Mouse (Mus musculus) ES-E14 (cell line): Measurements from ENCODE around the gene Naif1. TPM values are rescaled to one million over a fixed set of nuclear protein-coding genes. Genes with fewer than 3 reads are reported as not detected.
"Not testable (repeated sequence)": the region's sequence is repeated elsewhere in the genome, so short reads cannot be mapped to it uniquely, and the experiment has no call there.

ENCODE experiments used
- DNase-seq: peaks from one replicate; pipeline ENCODE4 v3.0.0-alpha.2; 2013; ENCODE audit warnings: low read depth, low spot score
- H3K27ac ChIP-seq: 2 replicates; pipeline ENCODE4 v1.5.1; 2012; ENCODE audit warnings: low read depth, mild to moderate bottlenecking, low read length, moderate library complexity, mixed read lengths; ENCODE audit not compliant: poor library complexity, insufficient read depth, severe bottlenecking
- H3K36me3 ChIP-seq: 2 replicates; pipeline ENCODE4 v1.6.1; 2012; ENCODE audit warnings: mild to moderate bottlenecking, low read length, moderate library complexity, mixed read lengths; ENCODE audit not compliant: control insufficient read depth, poor library complexity, insufficient read depth, severe bottlenecking
- H3K4me1 ChIP-seq, 2 experiments: fragments of 150-350 bp in 1 of 2; sonication (generic) in 1 of 2; 2 replicates each; pipeline ENCODE4 v1.6.1; 2012; ENCODE audit warnings: low read length in 2 of 2, mild to moderate bottlenecking in 1 of 2, mixed read lengths in 1 of 2; ENCODE audit not compliant: control insufficient read depth in 2 of 2, insufficient read depth in 2 of 2, poor library complexity in 1 of 2
- H3K4me3 ChIP-seq, 2 experiments: fragments of 150-350 bp in 1 of 2; sonication (generic) in 1 of 2; 2 replicates each; pipeline ENCODE4 v1.5.1; 2012; ENCODE audit warnings: low read length in 2 of 2, low read depth in 1 of 2, mild to moderate bottlenecking in 1 of 2, mixed read lengths in 1 of 2; ENCODE audit not compliant: insufficient read depth in 1 of 2, poor library complexity in 1 of 2, severe bottlenecking in 1 of 2
- H3K9ac ChIP-seq: 2 replicates; pipeline ENCODE4 v1.6.1; 2012; ENCODE audit warnings: low read depth, mild to moderate bottlenecking, low read length, mixed read lengths; ENCODE audit not compliant: poor library complexity, insufficient read depth, severe bottlenecking
- H3K9me3 ChIP-seq: fragments of 150-350 bp; sonication (generic); 2 replicates; pipeline ENCODE4 v1.6.1; 2012; ENCODE audit warnings: low read depth, mild to moderate bottlenecking, low read length; ENCODE audit not compliant: control insufficient read depth, insufficient read depth
- CHD2 ChIP-seq: IDR thresholded peaks from 2 replicates; pipeline ENCODE4 v1.6.1; 2014; ENCODE audit warnings: mild to moderate bottlenecking, low read depth, low read length, inconsistent platforms
- HCFC1 ChIP-seq: IDR thresholded peaks from 2 replicates; pipeline ENCODE4 v1.6.1; 2012; ENCODE audit warnings: low read length, inconsistent platforms, borderline replicate concordance; ENCODE audit not compliant: insufficient read depth
- MAFK ChIP-seq: IDR thresholded peaks from 2 replicates; pipeline ENCODE4 v1.6.1; 2014; ENCODE audit warnings: mild to moderate bottlenecking, low read depth, low read length, inconsistent platforms; ENCODE audit not compliant: insufficient read depth
- ZC3H11A ChIP-seq: IDR thresholded peaks from 2 replicates; pipeline ENCODE4 v1.6.1; 2012; ENCODE audit warnings: low read depth, mild to moderate bottlenecking, inconsistent platforms, low read length, borderline replicate concordance
- ZNF384 ChIP-seq: IDR thresholded peaks from 2 replicates; pipeline ENCODE4 v1.6.1; 2012; ENCODE audit warnings: low read depth, low read length, inconsistent platforms
- in situ Hi-C, 2 experiments: fragments of 600-800 bp; cut with MboI; formaldehyde crosslinking; loops; one replicate each; pipeline ENCODE4 v1.15.1; 2025; ENCODE audit warnings: low sequenced_read_pairs in 2 of 2, inconsistent platforms in 1 of 2; ENCODE audit not compliant: unreplicated experiment in 2 of 2
- total RNA-seq: library from RNA; depleted of rRNA; stranded (reverse); fragments of 300-350 nt; gene quantifications from 2 replicates; pipeline ENCODE4 v1.2.3, GENCODE M21; 2012

Naif1 gene
- total RNA-seq, 1 experiment, result 2.5 TPM

GRCm38 (mm10) chr2:32464212-32464891 is 14.1 kb downstream of the Naif1 start:
- Histone ChIP-seq H3K36me3 (no peaks in the 10 kb centered on the region), H3K9me3 (no peaks in the 10 kb centered on the region), H3K4me3 (no peak overlapping the region), H3K27ac (no peak overlapping the region), H3K4me1 (no peaks in the 10 kb centered on the region), H3K9ac (no peak overlapping the region)
- in situ Hi-C loops, result no loop called here
- DNase-seq, result no peak
- no peak for TF ChIP-seq CHD2
- no peak for TF ChIP-seq ZNF384
- TF ChIP-seq ZC3H11A, result no peak
- no peak for TF ChIP-seq HCFC1
- no peak for TF ChIP-seq MAFK

GRCm38 (mm10) chr2:32471001-32471680 is 20.9 kb downstream of the Naif1 start:
- Histone ChIP-seq H3K9ac (no peak overlapping the region), H3K4me1 (no peaks in the 10 kb centered on the region), H3K36me3 (no peaks in the 10 kb centered on the region), H3K27ac (no peak overlapping the region), H3K9me3 (peaks cover 10% of the 10 kb centered on the region), H3K4me3 (no peak overlapping the region)
- no peak for TF ChIP-seq MAFK
- no peak for TF ChIP-seq ZC3H11A
- TF ChIP-seq ZNF384, result no peak
- no peak for TF ChIP-seq HCFC1
- TF ChIP-seq CHD2, result no peak
- DNase-seq, result no peak
- in situ Hi-C loops, result no loop called here

- no peaks in the 10 kb centered on the region for H3K4me1 ChIP-seq
- no peak overlapping the region for H3K9ac ChIP-seq
- in situ Hi-C loops, result no loop called here
- DNase-seq, result no peak
- TF ChIP-seq HCFC1 (no peak), ZC3H11A (no peak), ZNF384 (no peak), CHD2 (no peak), MAFK (no peak)
- no peak overlapping the region for H3K27ac ChIP-seq
- no peaks in the 10 kb centered on the region for H3K36me3 ChIP-seq
- peaks cover 10% of the 10 kb centered on the region for H3K9me3 ChIP-seq
- H3K4me3 ChIP-seq, result no peak overlapping the region
These were observed 21.4 kb downstream of the Naif1 start for GRCm38 (mm10) chr2:32471681-32472061.

GRCm38 (mm10) chr2:32475361-32475760 is 25.1 kb downstream of the Naif1 start:
- in situ Hi-C loops, H3K9ac ChIP-seq, DNase-seq, H3K4me1 ChIP-seq, H3K36me3 ChIP-seq, H3K4me3 ChIP-seq, H3K27ac ChIP-seq: not testable (repeated sequence)
- H3K9me3 ChIP-seq, result peaks cover 14% of the 10 kb centered on the region

- H3K27ac ChIP-seq, result no peak overlapping the region
- H3K36me3 ChIP-seq, result no peaks in the 10 kb centered on the region
- TF ChIP-seq ZC3H11A, result no peak
- TF ChIP-seq HCFC1, result no peak
- TF ChIP-seq CHD2, result no peak
- TF ChIP-seq ZNF384, result no peak
- no peak for TF ChIP-seq MAFK
- no peak overlapping the region for H3K9ac ChIP-seq
- H3K9me3 ChIP-seq, result peaks cover 5% of the 10 kb centered on the region
- H3K4me1 ChIP-seq, result 0 out of 4 replicates have a peak, but pooled peaks cover 0 to 4% of the 10 kb centered on the region in 2 experiments
- no peak overlapping the region for H3K4me3 ChIP-seq
- DNase-seq, result no peak
- in situ Hi-C loops, result no loop called here
These were observed 32.1 kb downstream of the Naif1 start for GRCm38 (mm10) chr2:32482351-32482750.
